Mouse (Mus musculus) thymus, postnatal 4 days (tissue): Measurements from ENCODE around the gene Slc50a1.

ENCODE experiments used
- DNase-seq: peaks from one replicate; pipeline ENCODE4 v3.0.0; 2021

The Slc50a1 gene

DNA sequence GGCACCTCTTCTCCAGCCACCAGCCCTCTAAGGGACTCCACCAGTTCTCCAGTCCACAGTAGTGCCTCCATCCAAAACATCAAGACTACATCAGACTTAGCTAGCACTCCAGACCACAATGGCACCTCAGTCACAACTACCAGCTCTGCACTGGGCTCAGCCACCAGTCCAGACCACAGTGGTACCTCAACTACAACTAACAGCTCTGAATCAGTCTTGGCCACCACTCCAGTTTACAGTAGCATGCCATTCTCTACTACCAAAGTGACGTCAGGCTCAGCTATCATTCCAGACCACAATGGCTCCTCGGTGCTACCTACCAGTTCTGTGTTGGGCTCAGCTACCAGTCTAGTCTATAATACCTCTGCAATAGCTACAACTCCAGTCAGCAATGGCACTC is 39.8 kb downstream of the Slc50a1 start:
- no peak for DNase-seq

DNA sequence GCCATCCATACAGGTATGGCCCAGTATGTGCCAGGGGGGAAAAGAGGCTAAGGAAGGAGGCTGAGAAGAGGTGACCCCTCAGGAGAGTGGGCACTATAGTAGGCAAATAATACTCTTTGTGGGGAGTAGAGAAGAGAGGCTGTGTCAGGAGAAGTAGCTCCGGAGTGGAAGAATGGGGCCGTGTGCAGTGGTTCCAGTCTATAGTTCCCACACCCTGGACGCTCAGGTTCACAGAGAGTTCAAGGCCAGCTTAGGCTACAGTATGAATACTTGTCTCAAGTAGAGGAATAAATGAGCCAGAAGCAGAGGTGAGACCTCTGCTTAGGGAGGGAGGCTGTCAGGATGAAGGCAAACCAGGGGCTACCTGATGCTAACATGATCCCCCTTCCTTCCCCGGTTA is 41.1 kb downstream of the Slc50a1 start:
- DNase-seq: no peak

DNA sequence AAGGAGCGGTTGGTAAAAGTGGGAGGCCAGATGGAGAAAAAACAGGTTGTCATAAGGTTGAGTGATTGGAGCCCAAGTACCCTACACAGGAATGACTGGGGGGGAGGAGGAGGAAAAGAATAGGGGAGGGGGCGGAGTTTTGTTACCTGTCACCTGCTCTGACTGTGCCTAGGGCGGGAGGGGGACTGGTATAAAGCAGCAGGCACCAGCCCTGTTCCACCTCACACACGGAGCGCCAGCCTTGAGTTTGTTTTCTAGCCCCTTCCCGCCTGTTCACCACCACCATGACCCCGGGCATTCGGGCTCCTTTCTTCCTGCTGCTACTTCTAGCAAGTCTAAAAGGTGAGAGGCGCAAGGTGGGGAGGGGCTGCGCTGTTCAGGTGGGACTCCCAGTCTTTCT is 41.5 kb downstream of the Slc50a1 start, which contains the start of gene Muc1:
Gene Muc1, plus strand, starts transcription at position 222 of the 400 bp plus-strand sequence.
- no peak for DNase-seq

DNA sequence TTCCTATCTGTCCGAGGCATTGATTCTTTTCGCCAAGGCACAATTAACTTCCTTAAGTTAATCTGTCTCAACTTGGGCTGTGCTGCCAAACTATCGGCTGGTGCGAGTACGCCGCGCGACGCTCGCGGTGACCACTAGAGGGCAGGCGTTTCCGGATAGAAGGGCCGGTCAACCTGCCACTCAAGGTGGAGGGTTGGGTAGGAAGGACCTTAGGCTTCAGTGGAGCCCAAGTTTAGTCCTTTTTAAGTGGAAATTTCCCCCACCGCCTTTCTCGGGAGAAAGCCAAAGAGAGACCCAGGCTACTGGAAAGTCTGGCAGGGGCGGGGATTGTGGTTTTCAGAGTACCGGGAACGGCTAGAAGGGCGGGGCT is 42.2 kb downstream of the Slc50a1 start:
- peak; percentile 93 for DNase-seq

DNA sequence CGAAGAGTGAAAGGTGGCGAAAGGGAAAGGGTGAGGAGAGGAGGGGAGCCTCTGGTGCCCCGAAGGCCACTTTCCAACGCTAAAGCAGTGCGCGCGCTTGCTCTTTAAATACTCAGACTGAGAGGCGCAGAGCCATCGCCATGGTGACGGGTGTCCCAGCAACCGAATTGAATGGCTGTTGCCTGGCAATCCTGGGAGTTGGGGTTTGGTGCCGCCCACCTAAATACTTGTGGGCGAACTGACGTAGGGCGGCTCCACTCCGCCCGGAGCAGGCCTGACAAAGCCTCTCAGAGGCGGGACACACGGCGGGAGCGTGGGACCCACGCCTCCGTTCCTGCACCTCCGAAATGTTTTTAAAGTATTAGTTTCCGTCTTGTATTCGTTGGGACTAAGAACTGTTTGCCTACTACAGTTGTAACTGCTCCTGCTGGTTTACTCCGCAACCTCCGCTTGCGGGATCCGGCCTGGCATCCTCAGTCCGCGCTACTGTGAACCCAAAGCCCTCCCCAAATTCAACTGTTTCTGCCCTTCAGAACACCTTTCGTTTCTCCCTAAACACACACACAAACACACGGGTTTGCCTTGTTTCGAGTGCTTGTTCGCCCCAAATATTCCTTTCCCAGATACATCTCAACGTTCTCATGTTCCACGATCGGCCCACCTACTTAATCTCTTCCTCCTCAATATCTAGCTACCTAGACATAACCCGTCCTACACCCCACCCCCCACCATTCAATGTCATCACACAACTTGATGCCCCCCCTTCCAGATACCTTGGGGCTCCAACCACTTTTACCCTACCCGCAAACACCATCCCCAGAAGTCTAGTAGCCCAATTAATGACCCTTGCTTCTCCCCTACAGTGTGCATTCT is 42.8 kb downstream of the Slc50a1 start:
- DNase-seq: peak; percentile 70

DNA sequence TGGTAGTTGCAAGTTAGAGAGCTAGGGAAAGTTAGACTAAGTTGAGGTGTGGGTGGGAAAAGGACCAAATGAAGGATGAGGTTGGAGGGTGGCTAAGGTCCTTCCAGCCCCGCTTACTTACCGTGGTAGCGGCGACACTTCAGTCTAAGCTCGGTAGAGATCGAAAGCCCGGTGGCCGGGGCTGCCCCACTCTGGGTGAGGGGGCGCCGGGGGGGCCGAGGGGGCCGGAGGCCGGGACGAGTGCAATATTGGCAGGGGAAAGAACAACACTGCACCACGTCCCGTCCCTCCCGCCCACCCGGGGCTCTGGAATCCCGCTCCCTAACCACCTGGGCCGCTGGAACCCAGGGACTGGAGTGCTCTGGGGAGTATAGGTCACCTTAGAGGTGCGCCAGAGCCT is 43.5 kb downstream of the Slc50a1 start, which contains the start of gene Mtx1:
Gene Mtx1, minus strand, starts transcription at position 189 of the 400 bp plus-strand sequence.
- peak; percentile 30 for DNase-seq

DNA sequence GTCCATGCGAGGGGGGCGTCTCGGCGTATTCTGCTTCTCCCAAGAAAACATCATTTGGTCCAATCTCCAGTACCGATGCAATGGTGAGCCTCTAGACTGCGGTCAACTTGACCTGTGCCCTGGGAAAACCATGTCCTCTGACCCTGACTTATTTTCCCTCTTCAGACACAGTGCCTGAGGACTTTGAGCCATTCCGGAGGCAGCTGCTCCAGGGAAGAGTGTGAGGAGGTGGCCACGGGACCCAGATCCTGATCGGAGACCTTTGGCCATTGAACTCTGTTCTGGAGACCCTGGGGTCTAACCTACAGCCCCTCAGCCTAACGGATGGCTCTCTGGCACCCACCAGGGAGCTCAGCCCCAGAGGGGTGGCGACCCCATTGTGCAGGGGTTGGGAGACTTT is 44.0 kb downstream of the Slc50a1 start:
- no peak for DNase-seq

DNA sequence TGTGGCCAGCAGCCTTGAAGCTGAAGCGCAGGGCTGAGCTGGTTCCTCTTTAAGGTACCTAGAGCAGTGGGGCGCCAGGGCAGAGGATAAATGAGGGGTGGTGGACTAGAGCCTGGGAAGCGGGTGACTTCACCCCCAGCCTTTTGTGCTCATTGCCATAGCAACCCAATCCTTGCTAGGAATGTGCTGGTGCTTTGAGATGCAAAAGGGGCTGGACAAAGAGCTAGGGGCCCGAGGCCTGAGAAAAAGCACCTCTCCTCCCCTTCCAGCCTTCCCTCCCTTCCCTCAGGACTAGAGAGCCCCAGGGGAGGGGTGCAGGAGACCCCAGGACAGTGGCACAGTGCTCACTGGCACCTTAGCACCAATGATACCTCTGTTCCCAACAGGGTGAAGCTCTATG is 44.5 kb downstream of the Slc50a1 start:
- no peak for DNase-seq

DNA sequence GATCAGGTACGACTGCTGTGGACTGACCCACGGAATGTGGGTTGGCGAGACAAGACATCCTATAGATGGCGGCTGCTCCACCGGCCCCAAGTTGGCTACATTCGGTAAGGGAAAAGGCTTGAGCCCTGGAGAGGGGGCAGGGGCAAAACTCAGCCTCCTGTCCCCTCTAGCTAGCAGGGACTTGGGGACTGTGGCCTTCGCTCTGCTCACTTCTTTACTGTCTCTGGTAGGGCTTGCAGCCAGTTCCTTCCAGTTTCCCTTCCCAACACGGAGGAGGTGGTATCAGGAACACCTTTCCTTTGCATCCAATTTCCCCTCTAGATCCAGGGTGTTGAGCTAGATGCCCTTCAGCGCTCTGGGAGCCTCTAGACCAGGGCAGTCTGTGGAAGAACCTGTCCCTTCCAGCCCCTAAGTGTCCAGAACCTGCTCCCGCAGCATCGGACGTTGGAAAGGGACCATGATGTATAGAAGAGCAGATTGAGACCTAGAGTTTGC is 45.0 kb downstream of the Slc50a1 start:
- no peak for DNase-seq

DNA sequence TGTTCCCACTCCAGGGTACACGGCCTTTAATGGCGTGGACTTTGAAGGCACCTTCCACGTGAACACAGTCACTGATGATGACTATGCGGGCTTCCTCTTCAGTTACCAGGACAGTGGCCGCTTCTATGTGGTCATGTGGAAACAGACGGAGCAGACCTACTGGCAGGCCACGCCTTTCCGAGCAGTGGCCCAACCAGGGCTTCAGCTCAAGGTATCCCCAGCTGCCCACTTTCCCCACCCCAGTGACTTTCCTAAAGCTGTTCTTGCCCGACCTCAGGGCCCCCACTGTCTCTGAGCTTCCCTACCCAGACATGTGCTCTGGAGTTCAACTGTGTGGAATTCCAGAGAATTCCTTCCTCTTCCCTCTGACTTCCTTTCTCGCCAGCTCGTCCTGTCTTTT is 45.6 kb downstream of the Slc50a1 start:
- DNase-seq: no peak

DNA sequence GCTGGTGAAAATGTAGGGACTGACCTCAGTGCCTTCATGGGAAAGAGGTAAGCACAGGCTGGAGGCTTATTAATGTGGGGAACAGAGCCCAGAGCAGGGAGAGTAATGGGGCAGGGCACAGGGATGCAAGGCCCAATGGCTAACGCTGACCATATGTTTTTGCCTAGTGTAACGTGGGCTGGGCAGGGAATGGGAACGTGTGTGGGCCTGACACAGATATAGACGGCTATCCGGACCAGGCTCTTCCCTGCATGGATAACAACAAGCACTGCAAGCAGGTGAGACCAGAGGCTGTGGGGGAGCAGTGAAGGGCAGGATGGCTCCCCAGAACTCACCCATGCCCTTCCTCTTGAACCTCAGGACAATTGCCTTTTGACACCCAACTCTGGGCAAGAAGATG is 49.2 kb downstream of the Slc50a1 start:
- DNase-seq: no peak

DNA sequence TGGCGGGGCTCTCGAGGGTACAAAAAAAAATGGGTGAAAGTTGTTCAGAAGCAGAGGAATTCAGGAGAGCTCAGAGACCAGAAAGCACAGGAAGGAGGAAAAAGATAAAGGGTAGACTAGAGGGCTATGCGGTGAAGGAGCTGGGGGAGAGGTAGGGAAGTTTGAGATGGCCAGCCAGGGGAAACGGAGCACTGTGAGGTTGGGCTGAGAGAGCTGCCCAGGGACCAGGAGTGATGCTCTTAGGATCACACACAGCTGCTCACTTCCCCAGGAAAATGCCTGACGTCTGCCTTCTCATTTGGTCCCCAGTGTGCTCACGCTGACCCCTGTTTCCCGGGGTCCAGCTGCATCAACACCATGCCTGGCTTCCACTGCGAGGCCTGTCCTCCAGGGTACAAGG is 50.8 kb downstream of the Slc50a1 start:
- no peak for DNase-seq

DNA sequence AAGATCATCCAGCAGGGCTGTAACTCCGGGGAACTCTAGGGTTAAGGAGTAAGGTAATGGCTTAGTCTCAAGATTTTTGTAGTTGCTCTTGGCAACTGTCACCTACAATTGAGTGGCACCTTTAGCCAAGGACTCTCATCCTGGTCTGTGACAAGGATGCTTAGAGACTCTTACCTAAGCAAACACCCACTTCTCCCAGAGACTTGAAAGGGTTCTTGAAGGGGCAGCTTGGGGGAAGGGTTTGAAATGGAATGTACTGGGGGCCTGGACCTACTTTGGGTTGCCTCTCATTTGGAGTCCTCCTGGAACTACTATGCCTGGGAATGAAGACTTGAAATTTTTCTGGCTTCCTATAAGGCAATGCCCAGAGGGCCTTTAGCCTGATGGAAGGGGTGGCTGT is 52.1 kb downstream of the Slc50a1 start:
- DNase-seq: no peak
